Mouse (Mus musculus) heart, postnatal 0 days (tissue): ENCODE results near the gene 1700034J05Rik. TPM values are rescaled to one million over a fixed set of nuclear protein-coding genes. Genes with fewer than 3 reads are reported as not detected.
A peak's percentile ranks its signal among the peaks of the same experiment; 100 is the strongest.

Experiments
- ATAC-seq: fragments of 200-750 bp; cut with Nextera tagmentation; 2 replicates; pipeline ENCODE4 v1.8.0; 2017; ENCODE audit warnings: low read depth, moderate number of reproducible peaks, moderate library complexity; ENCODE audit not compliant: insufficient read depth
- DNase-seq: peaks from one replicate; pipeline ENCODE4 v3.0.0-alpha.2; 2016; ENCODE audit warnings: low spot score
- H3K27ac ChIP-seq: fragments of 300-500 bp; sonication (generic); 2 replicates; pipeline ENCODE4 v1.5.1; 2014; ENCODE audit warnings: low read depth, mild to moderate bottlenecking
- H3K27me3 ChIP-seq: fragments of 300-500 bp; sonication (generic); 2 replicates; pipeline ENCODE4 v1.6.1; 2014; ENCODE audit warnings: low read length, mixed read lengths; ENCODE audit not compliant: control insufficient read depth, insufficient read depth
- H3K36me3 ChIP-seq: fragments of 300-500 bp; sonication (generic); replicated peaks from 2 replicates; pipeline ENCODE4 v1.6.1; 2014; ENCODE audit warnings: low read length, mixed read lengths; ENCODE audit not compliant: control insufficient read depth, insufficient read depth
- H3K4me1 ChIP-seq: fragments of 300-500 bp; sonication (generic); 2 replicates; pipeline ENCODE4 v1.6.1; 2014; ENCODE audit warnings: antibody characterized with exemption; ENCODE audit not compliant: control insufficient read depth, insufficient read depth
- H3K4me2 ChIP-seq: fragments of 300-500 bp; sonication (generic); 2 replicates; pipeline ENCODE4 v1.6.1; 2014; ENCODE audit warnings: low read depth, mild to moderate bottlenecking, low read length, moderate library complexity
- H3K4me3 ChIP-seq: fragments of 300-500 bp; sonication (generic); 2 replicates; pipeline ENCODE4 v1.5.1; 2014; ENCODE audit warnings: low read depth, low read length
- H3K9ac ChIP-seq: fragments of 300-500 bp; sonication (generic); replicated peaks from 2 replicates; pipeline ENCODE4 v1.6.1; 2014; ENCODE audit warnings: low read depth, low read length, mixed read lengths
- H3K9me3 ChIP-seq: fragments of 300-500 bp; sonication (generic); replicated peaks from 2 replicates; pipeline ENCODE4 v1.6.1; 2016; ENCODE audit warnings: low read length; ENCODE audit not compliant: control insufficient read depth
- CTCF ChIP-seq: IDR thresholded peaks from 2 replicates; pipeline ENCODE4 v1.5.1; 2016; ENCODE audit warnings: antibody characterized with exemption, control low read depth, low read depth
- EP300 ChIP-seq: IDR thresholded peaks from 2 replicates; pipeline ENCODE4 v1.6.1; 2016; ENCODE audit warnings: antibody characterized with exemption, low read depth
- WGBS: fragments of 180-500 bp; shearing (Covaris S2); extraction: QIAGEN DNeasy Blood & Tissue Kit; methylation state at CpG from one replicate; pipeline ENCODE4 v1.1.7; 2014; 5-methylcytosine and 5-hydroxymethylcytosine counted together
- polyA plus RNA-seq: library from polyadenylated mRNA; unstranded; fragments of >200 nt; fragmentation: Nextera tagmentation; extraction: Ambion mirVana; gene quantifications from 2 replicates; pipeline ENCODE4 v1.2.1, GENCODE M21; 2015
- total RNA-seq: library from RNA; depleted of rRNA; stranded (reverse); fragments of >200 nt; gene quantifications from 2 replicates; pipeline ENCODE4 v1.2.3, GENCODE M21; 2014; ENCODE audit warnings: low replicate concordance

Gene 1700034J05Rik
- total and polyA plus RNA-seq, 2 experiments from 2014 or later = 0.07 TPM; not detected in 1

DNA sequence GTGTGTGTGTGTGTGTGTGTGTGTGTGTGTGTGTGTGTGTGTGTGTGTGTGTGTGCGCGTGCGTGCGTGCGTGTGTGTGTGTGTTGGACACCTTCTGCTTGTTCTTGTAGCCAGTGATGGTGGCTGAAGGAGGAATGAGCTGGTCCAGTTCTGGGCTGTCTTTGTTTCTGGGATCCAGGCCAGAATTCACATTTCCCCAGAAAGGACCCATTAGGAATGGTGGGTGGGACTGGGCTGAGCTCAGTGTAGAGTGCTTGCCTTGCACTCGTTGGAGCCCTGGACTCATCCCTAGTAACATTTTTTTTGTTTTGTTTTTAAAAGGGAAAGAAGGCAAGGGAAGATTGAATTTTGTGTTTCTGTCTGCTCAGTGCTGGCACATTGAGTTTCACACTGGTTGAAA is 18.3 kb downstream of the 1700034J05Rik start:
- WGBS = 79% methylated on average over 6 of the region's 6 CpGs

DNA sequence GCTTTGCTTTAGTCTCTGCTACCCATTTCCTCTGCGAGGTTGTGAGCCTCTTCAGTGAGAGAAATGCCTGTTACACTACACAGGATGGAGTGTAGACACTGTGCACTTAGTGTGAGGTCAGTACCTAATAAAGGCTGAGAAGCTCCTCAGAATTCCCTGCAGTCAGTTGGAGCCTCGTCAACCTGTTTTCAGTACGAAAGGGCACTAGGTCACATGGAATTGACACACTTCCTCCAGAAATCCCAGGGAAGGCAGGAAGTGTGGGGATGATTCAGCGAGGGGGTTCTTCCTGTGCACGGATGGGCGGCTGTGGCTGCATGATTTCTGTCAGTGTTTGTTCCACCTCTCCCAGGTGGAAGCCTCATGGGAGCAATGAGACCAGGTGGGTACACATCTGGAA is 21.1 kb downstream of the 1700034J05Rik start:
- peak overlapping the region; percentile 67 for H3K27ac ChIP-seq
- no peak overlapping the region for H3K4me3 ChIP-seq
- no peak overlapping the region for H3K4me2 ChIP-seq
- no peaks in the 10 kb centered on the region for H3K9me3 ChIP-seq
- no peak overlapping the region for H3K9ac ChIP-seq
- 47% methylated on average over 6 of the region's 6 CpGs for WGBS
- DNase-seq (peak; percentile 69), ATAC-seq (peak; percentile 81)
- TF ChIP-seq EP300 = peak; percentile 69; the same call in 1 of the 2 replicates
- TF ChIP-seq CTCF = no peak
- H3K4me1 ChIP-seq = peaks cover 13% of the 10 kb centered on the region
- no peaks in the 10 kb centered on the region for H3K27me3 ChIP-seq
- no peaks in the 10 kb centered on the region for H3K36me3 ChIP-seq

More for the DNA sequence above, 18.3 kb downstream of the 1700034J05Rik start:
- peaks cover 11% of the 10 kb centered on the region for H3K4me1 ChIP-seq
- no peaks in the 10 kb centered on the region for H3K27me3 ChIP-seq
- DNase-seq = peak; percentile 55
- H3K36me3 ChIP-seq = peaks cover 11% of the 10 kb centered on the region; the same call in 1 of the 2 replicates
- H3K4me2 ChIP-seq = no peak overlapping the region
- 0 out of 2 replicates have a peak, but pooled peaks have one; percentile 45 for ATAC-seq
- no peak overlapping the region for H3K27ac ChIP-seq
- TF ChIP-seq EP300 = no peak
- no peak for TF ChIP-seq CTCF
- no peaks in the 10 kb centered on the region for H3K9me3 ChIP-seq
- H3K4me3 ChIP-seq = no peak overlapping the region
- no peak overlapping the region for H3K9ac ChIP-seq

- peaks cover 29% of the 10 kb centered on the region for H3K4me1 ChIP-seq
- TF ChIP-seq CTCF (no peak), EP300 (no peak)
- 92% methylated on average over 2 of the region's 2 CpGs for WGBS
Observed at GRCm38 (mm10) chr6:146929031-146929430, 25.2 kb downstream of the 1700034J05Rik start.

DNA sequence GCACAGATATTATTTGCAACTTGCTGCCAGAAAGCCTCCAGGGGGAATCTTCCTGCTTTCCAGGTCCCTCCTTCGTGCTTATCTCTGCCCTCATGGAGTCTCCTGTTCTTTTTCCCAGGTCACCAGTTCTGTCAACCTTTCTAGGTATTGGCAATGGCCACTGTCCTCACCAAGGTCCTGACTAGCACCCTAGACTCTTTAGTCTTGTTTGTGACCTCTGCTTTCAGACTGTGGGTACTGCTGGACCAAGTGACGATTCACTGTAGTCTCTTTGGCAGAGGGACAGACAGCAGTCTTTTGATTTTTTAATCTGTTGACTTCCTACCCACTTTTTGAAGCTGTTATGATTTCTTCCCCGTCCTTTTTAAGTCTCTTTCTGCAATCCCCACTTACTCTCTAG is 26.1 kb downstream of the 1700034J05Rik start:
- ATAC-seq = no peak

More at GRCm38 (mm10) chr6:146929031-146929430, 25.2 kb downstream of the 1700034J05Rik start:
- Histone ChIP-seq H3K9ac (no peak overlapping the region), H3K4me3 (no peak overlapping the region), H3K4me2 (no peak overlapping the region), H3K36me3 (no peaks in the 10 kb centered on the region), H3K9me3 (no peaks in the 10 kb centered on the region), H3K27ac (no peak overlapping the region), H3K27me3 (no peaks in the 10 kb centered on the region)
- DNase-seq (no peak), ATAC-seq (no peak)

GRCm38 (mm10) chr6:146926415-146926980 is 27.7 kb downstream of the 1700034J05Rik start:
- WGBS = 72% methylated on average over 5 of the region's 5 CpGs
- no peak for TF ChIP-seq CTCF
- no peak for TF ChIP-seq EP300
- H3K27ac ChIP-seq = no peak overlapping the region
- ATAC-seq (no peak), DNase-seq (no peak)
- no peak overlapping the region for H3K4me2 ChIP-seq
- no peaks in the 10 kb centered on the region for H3K27me3 ChIP-seq
- no peaks in the 10 kb centered on the region for H3K9me3 ChIP-seq
- H3K4me1 ChIP-seq = peaks cover 18% of the 10 kb centered on the region
- no peaks in the 10 kb centered on the region for H3K36me3 ChIP-seq
- H3K9ac ChIP-seq = no peak overlapping the region
- no peak overlapping the region for H3K4me3 ChIP-seq

More for the DNA sequence above, 26.1 kb downstream of the 1700034J05Rik start:
- 19% methylated on average over 3 of the region's 3 CpGs for WGBS
- H3K9me3 ChIP-seq = no peaks in the 10 kb centered on the region
- peak overlapping the region; percentile 67 for H3K27ac ChIP-seq
- TF ChIP-seq CTCF (no peak), EP300 (no peak)
- H3K36me3 ChIP-seq = no peaks in the 10 kb centered on the region
- no peaks in the 10 kb centered on the region for H3K27me3 ChIP-seq
- no peak for DNase-seq
- no peak overlapping the region for H3K4me3 ChIP-seq
- H3K9ac ChIP-seq = no peak overlapping the region
- no peak overlapping the region for H3K4me2 ChIP-seq
- H3K4me1 ChIP-seq = peaks cover 29% of the 10 kb centered on the region

DNA sequence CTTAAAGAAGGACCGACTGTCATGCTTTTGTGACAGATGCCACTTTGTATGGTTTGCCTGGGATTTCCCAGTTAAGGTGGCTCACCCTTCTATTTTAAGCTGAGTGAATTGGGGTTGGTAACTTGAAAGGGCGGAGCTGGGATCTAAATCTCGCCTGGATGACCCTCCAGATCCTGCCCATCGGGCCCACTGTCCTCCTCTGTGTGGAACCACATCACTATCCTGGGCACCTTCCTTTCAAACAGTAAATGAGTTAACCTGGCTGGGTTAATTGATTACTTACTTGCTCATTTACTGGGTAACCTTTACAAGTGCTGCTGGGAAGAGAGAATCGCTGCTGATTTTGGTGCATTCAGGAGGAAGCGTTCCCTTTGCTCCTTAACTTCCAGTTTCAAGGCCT is 35.9 kb downstream of the 1700034J05Rik start:
- no peaks in the 10 kb centered on the region for H3K9me3 ChIP-seq
- H3K4me3 ChIP-seq = no peak overlapping the region
- WGBS = 78% methylated on average over 6 of the region's 6 CpGs
- H3K4me1 ChIP-seq = peaks cover 31% of the 10 kb centered on the region
- ATAC-seq (no peak), DNase-seq (no peak)
- no peak overlapping the region for H3K9ac ChIP-seq
- H3K4me2 ChIP-seq = no peak overlapping the region
- TF ChIP-seq EP300 (no peak), CTCF (no peak)
- no peaks in the 10 kb centered on the region; the same call in 1 of the 2 replicates for H3K36me3 ChIP-seq
- no peaks in the 10 kb centered on the region for H3K27me3 ChIP-seq
- no peak overlapping the region for H3K27ac ChIP-seq
